Mouse (Mus musculus) lung, embryonic 15.5 days (tissue): ENCODE data around the gene Hlcs. TPM values are rescaled to one million over a fixed set of nuclear protein-coding genes. Genes with fewer than 3 reads are reported as not detected.

Experiments
- ATAC-seq: fragments of 200-750 bp; cut with Nextera tagmentation; 2 replicates; pipeline ENCODE4 v1.8.0; 2017; ENCODE audit warnings: moderate number of reproducible peaks, borderline replicate concordance; ENCODE audit not compliant: low FRiP score, low TSS enrichment; ENCODE audit errors: extremely low read depth
- H3K27ac ChIP-seq: fragments of 300-500 bp; sonication (generic); 2 replicates; pipeline ENCODE4 v1.5.1; 2015; ENCODE audit warnings: moderate library complexity, mild to moderate bottlenecking, inconsistent platforms
- H3K27me3 ChIP-seq: fragments of 300-500 bp; sonication (generic); 2 replicates; pipeline ENCODE4 v1.6.1; 2015; ENCODE audit warnings: inconsistent platforms
- H3K36me3 ChIP-seq: fragments of 300-500 bp; sonication (generic); 2 replicates; pipeline ENCODE4 v1.6.1; 2015; ENCODE audit warnings: inconsistent platforms
- H3K4me1 ChIP-seq: fragments of 300-500 bp; sonication (generic); 2 replicates; pipeline ENCODE4 v1.6.1; 2015; ENCODE audit warnings: inconsistent platforms
- H3K4me2 ChIP-seq: fragments of 300-500 bp; sonication (generic); 2 replicates; pipeline ENCODE4 v1.6.1; 2015; ENCODE audit warnings: inconsistent platforms, mild to moderate bottlenecking, moderate library complexity
- H3K4me3 ChIP-seq: fragments of 300-500 bp; sonication (generic); 2 replicates; pipeline ENCODE4 v1.5.1; 2015; ENCODE audit warnings: mild to moderate bottlenecking, inconsistent platforms
- H3K9ac ChIP-seq: fragments of 300-500 bp; sonication (generic); 2 replicates; pipeline ENCODE4 v1.6.1; 2015; ENCODE audit warnings: inconsistent platforms
- H3K9me3 ChIP-seq: fragments of 300-500 bp; sonication (generic); 2 replicates; pipeline ENCODE4 v1.6.1; 2016; ENCODE audit warnings: inconsistent platforms
- WGBS: fragments of 180-500 bp; shearing (Covaris S2); methylation state at CpG from one replicate; pipeline ENCODE4 v1.1.7; 2015; 5-methylcytosine and 5-hydroxymethylcytosine counted together
- polyA plus RNA-seq: library from polyadenylated mRNA; unstranded; fragments of >200 nt; fragmentation: Nextera tagmentation; extraction: Ambion mirVana; gene quantifications from 2 replicates; pipeline ENCODE4 v1.2.1, GENCODE M21; 2015

Gene Hlcs
- polyA plus RNA-seq, 1 experiment from 2014 or later: 9.1 TPM

DNA sequence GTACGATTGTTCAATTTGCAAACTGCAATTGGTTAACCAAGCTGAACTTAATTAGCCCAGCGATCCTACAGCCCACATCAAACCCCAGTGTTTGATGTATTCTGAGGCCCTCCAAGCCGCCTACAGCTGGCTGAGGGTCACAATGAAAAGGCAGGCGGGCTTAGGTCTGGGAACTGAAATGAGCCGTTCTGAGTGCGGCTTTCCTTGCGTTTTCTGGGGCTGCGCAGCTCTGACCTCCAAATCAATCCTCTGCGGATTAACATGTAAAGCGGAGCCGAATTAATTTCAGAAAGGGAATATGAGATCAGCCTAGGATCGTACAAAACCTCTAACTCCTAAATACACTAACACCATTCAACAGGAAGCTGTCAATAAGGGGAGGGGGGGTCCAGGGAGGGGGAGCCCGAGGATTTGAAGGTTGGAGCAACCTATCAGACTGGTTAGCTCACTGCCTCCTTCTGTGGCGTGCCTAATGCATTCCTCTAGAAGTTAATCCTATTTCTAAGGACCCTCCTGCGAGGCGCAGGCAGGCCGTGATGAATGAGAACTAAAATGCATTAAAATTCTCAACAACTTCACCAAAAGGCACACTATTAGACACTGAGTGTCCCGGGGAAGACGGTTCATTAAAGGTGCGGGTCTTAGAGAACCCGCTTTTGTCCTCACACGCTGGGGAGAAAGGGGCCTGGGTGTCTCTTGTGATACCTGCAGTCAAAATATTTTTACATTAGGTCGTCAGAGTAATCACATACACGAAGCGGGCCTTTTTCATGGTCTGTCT, 133.8 kb downstream of the Hlcs start:
- Histone ChIP-seq H3K9ac (no peak overlapping the region), H3K4me2 (no peak overlapping the region), H3K27me3 (peaks cover 22% of the 10 kb centered on the region; the same call in 1 of the 2 replicates), H3K36me3 (no peaks in the 10 kb centered on the region), H3K4me3 (no peak overlapping the region), H3K4me1 (no peaks in the 10 kb centered on the region), H3K9me3 (no peaks in the 10 kb centered on the region), H3K27ac (no peak overlapping the region)
- 40% methylated on average over 25 of the region's 25 CpGs for WGBS
- ATAC-seq: no peak

DNA sequence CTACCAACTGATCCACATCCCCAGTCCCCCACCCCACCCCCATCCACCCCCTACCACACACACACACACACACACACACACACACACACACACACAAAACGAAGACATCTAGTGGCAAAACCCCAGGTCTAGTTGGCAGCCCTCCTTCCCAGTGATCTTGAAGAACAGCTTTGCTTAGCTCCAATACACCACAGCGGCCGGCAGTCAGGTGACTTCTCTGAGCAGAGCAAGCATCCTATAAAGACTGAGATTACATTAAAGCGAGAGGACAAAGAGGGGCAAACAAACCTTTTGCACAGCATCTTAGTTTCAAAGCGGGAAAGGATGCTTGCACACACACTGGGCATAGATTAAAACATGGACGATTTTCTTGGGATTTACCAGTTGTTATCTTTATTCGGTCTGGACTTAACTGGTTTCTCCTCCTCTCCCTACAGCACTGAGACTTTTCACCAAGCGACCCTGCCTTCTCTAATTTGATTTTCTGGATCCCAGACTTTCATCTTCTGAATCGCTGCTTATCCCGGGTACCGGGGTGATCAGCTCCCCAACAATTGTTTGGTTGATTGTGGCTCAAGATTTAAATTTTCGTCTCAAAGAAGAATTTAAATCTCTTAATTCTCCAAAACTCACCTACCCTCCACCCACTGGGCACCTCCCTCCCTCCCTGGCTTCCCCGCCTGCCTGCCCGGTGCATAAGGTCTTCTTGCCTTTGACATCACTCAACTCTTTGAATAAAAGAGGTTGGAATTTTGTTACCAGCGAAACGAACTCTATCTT, 134.7 kb downstream of the Hlcs start:
- Histone ChIP-seq H3K9ac (no peak overlapping the region), H3K4me3 (no peak overlapping the region), H3K36me3 (no peaks in the 10 kb centered on the region), H3K27ac (no peak overlapping the region), H3K27me3 (peaks cover 22% of the 10 kb centered on the region; the same call in 1 of the 2 replicates), H3K4me2 (no peak overlapping the region), H3K9me3 (no peaks in the 10 kb centered on the region), H3K4me1 (no peaks in the 10 kb centered on the region)
- 74% methylated on average over 16 of the region's 16 CpGs for WGBS
- ATAC-seq: no peak

DNA sequence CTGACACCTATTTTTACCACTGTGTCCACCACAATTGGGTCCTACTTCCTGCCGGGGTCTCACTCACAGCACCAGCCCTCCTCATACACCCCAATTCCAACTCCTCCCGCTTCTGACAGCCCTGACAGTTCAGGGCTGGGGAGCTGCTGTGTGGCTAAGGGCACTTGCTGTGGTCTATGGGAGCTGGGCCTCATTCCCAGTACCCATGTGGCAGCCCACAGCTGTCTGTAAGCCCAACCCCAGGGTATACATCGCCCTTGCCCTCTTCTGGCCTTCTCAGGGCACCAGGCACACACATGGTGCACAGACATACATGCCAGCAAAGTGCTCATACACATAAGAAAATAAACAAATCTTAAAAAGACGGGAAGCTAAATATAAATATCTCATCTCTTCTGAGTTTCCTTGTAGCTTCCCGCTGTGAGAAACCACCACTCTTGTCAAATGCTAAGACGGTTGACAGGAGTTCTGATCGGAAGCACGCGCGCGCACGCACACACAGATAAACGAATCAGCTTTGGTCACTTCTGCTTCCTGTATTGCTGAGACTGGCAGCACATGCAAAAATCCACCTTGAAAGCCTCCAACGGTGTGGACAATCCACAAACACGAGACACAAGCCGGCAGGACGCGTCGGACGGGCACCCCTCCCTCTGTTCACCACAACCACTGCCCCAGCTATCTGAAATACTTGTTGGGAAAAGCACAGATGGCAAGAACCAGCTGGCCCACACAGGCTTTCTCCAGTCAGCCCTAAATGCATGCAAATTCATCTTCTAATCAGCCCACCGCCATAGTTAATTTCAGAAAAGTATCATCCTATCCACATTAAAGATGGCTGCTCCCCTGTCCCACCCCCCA, 136.1 kb downstream of the Hlcs start:
- no peak overlapping the region for H3K4me2 ChIP-seq
- H3K9ac ChIP-seq: no peak overlapping the region
- H3K4me3 ChIP-seq: no peak overlapping the region
- H3K27me3 ChIP-seq: peaks cover 22% of the 10 kb centered on the region; the same call in 1 of the 2 replicates
- no peak overlapping the region for H3K27ac ChIP-seq
- WGBS: 59% methylated on average over 21 of the region's 21 CpGs
- no peak for ATAC-seq
- H3K4me1 ChIP-seq: no peaks in the 10 kb centered on the region
- no peaks in the 10 kb centered on the region for H3K36me3 ChIP-seq
- no peaks in the 10 kb centered on the region for H3K9me3 ChIP-seq

DNA sequence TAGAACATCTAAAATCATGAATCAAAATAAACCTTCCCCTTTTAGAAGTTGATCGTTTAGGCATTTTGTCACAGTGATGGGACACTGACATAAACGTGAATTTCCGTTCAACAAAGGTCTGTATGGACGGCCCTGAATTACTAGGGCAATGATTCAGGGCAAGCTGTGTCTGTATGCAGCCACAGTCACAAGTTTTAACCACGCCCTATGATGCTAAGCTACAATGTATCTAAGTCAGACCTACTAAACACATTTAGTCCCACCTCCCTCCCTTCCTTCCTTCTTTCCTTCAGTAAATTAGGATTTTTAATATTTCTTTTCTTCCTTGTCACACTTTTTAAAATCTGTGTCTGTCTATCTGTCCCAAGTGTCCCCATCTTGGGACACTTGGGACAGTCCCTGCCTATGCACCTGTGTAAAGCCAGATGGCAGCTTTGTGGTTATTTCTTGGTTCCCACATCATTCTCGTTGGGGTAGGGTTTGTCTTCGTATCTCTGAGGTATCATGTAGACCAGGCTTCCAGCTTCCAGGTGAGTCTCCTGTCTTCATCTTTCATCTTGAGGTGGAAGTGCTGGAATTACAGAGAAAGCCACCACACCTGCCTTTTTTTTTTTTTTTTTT, 137.9 kb downstream of the Hlcs start:
- no peak overlapping the region for H3K4me2 ChIP-seq
- ATAC-seq: no peak
- no peaks in the 10 kb centered on the region for H3K9me3 ChIP-seq
- no peak overlapping the region for H3K27ac ChIP-seq
- no peak overlapping the region for H3K4me3 ChIP-seq
- WGBS: 70% methylated on average over 7 of the region's 7 CpGs
- no peak overlapping the region for H3K9ac ChIP-seq
- peaks cover 20% of the 10 kb centered on the region; the same call in 1 of the 2 replicates for H3K27me3 ChIP-seq
- H3K4me1 ChIP-seq: no peaks in the 10 kb centered on the region
- H3K36me3 ChIP-seq: no peaks in the 10 kb centered on the region

DNA sequence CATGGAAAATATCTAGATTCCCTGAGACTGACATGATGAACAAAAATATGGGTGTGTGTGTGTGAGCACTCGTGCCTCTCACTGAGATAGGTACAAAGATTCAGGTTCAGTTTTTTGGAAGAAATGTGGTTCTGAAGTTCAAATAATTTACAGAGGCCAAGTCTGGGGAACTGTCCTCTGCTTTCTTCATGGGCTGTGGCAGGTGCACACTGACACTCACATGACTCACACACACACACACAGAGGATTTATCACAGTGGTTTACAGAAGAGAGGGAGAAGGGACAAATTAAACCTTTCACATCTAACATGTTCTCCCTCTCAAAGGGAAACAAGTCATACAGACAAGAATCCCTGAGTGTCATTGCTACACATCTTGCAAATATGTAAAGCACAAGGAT, 140.0 kb downstream of the Hlcs start:
- 67% methylated on average over 1 of the region's 1 CpGs for WGBS
- H3K4me3 ChIP-seq: no peak overlapping the region
- ATAC-seq: no peak

DNA sequence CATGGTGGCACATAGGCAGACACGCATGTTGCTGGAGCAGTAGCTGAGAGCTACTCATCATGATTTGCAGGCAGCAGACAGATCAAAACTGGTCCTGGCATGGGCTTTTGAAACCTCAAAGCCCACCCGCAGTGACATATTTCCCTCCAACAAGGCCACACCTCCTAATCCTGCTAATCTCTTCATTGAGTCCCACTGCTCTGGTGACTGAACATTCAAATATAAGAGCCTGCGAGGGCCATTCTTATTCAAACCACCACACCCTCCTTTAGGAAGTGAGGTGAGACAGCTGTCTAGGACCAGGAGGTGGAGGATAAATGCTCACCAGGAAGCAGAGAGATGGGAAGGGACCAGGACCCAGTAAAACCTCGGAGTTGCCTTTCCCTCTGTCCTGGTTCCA, 143.2 kb downstream of the Hlcs start:
- H3K4me1 ChIP-seq: no peaks in the 10 kb centered on the region
- no peaks in the 10 kb centered on the region for H3K27me3 ChIP-seq
- ATAC-seq: no peak
- no peaks in the 10 kb centered on the region for H3K36me3 ChIP-seq
- H3K9ac ChIP-seq: no peak overlapping the region
- 56% methylated on average over 4 of the region's 4 CpGs for WGBS
- no peaks in the 10 kb centered on the region for H3K9me3 ChIP-seq
- H3K4me3 ChIP-seq: no peak overlapping the region
- no peak overlapping the region for H3K27ac ChIP-seq
- no peak overlapping the region for H3K4me2 ChIP-seq

More for the DNA sequence above, 140.0 kb downstream of the Hlcs start:
- no peaks in the 10 kb centered on the region for H3K9me3 ChIP-seq
- H3K27ac ChIP-seq: no peak overlapping the region
- H3K36me3 ChIP-seq: no peaks in the 10 kb centered on the region
- no peaks in the 10 kb centered on the region for H3K4me1 ChIP-seq
- no peak overlapping the region for H3K9ac ChIP-seq
- H3K27me3 ChIP-seq: no peaks in the 10 kb centered on the region
- no peak overlapping the region for H3K4me2 ChIP-seq

DNA sequence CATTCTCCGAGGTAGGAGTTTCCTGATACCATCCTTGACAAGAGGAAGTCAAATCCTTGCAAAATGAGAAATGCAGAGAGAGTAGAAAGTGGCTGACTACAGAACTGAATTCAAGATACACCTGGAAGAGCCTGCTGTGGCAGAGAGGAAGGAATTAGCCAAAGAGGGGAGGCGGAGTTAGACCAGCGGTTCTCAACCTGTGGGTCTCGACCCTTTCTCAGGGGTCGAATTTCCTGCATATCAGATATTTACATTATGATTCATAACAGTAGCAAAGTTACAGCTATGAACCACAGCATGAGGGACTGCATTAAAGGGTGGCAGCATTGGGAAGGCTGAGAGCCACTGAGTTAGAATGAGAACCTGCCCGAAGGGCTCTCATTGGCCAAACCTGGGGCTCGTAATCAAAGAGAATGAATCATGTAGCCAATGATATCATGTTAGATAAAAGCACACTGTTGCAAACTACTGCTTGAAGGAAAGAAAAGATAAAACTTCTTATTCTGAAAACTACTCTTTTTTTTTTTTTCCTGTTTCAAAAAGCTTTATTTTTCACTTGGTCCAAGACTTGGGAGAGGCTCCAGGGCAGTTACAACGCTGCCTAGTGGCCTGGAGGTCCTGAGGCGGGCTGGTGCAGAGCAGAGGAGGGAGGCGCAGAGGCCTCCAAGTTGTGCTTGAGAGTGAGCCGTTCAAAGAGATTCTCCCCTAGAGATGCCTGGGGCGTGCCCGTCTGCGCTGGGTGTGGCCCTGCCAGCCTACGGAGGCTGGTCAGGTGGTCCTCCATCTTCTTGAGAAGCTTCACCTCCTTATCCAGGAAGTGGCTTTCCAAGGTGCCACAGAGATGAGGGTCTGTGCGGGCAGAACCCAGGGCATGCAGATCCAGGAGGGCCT, 144.5 kb downstream of the Hlcs start:
- ATAC-seq: no peak
- Histone ChIP-seq H3K9me3 (no peaks in the 10 kb centered on the region), H3K27me3 (no peaks in the 10 kb centered on the region), H3K4me1 (no peaks in the 10 kb centered on the region), H3K27ac (no peak overlapping the region), H3K4me2 (no peak overlapping the region), H3K4me3 (no peak overlapping the region), H3K9ac (no peak overlapping the region), H3K36me3 (no peaks in the 10 kb centered on the region)
- WGBS: 73% methylated on average over 16 of the region's 16 CpGs

DNA sequence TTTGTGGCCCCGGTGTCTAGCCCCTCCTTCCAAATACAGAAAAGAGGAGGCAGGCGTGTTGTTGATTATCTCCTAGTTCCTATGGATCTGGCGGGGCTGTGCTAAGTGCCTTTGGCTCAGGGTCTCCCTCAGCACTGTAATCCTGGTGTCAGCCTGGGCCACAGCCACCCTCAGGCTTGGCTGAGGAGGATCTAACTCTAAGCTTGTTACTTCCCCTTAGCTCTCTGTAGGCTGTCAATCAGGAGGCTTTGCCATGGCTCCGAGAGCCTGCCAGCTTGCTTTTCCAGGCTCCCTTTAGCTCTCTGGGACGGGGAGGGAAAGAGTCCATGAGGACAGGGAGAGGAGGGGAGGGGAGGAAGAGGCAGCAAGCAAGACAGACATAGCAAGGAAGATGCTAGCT, 148.4 kb downstream of the Hlcs start:
- Histone ChIP-seq H3K27me3 (no peaks in the 10 kb centered on the region), H3K27ac (no peak overlapping the region), H3K4me2 (no peak overlapping the region), H3K9me3 (no peaks in the 10 kb centered on the region), H3K9ac (no peak overlapping the region), H3K36me3 (no peaks in the 10 kb centered on the region), H3K4me1 (no peaks in the 10 kb centered on the region), H3K4me3 (no peak overlapping the region)
- ATAC-seq: no peak
- WGBS: 24% methylated on average over 5 of the region's 5 CpGs

DNA sequence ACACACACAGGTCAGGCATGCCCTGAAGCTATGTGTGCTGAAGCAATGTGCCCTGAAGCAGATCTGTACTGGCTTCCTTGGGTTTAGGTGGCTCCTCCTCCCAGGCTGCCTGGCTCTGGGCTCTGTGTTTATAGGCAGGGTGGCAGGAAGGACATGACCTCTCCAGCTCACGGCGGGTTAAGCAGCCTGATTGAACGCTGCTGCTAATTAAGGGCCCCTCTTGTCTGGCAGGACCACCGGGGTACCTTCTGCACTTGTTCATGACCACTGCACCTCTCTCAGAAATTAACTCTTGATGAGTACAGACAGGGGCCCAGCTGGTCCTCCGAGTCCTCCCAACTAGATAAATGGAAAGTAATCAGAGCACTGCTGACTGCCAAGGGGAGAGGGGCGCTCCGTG, 149.1 kb downstream of the Hlcs start:
- no peaks in the 10 kb centered on the region for H3K27me3 ChIP-seq
- 14% methylated on average over 7 of the region's 7 CpGs for WGBS
- no peaks in the 10 kb centered on the region for H3K4me1 ChIP-seq
- H3K9me3 ChIP-seq: no peaks in the 10 kb centered on the region
- H3K4me3 ChIP-seq: no peak overlapping the region
- no peaks in the 10 kb centered on the region for H3K36me3 ChIP-seq
- H3K4me2 ChIP-seq: no peak overlapping the region
- no peak for ATAC-seq
- no peak overlapping the region for H3K27ac ChIP-seq
- no peak overlapping the region for H3K9ac ChIP-seq

DNA sequence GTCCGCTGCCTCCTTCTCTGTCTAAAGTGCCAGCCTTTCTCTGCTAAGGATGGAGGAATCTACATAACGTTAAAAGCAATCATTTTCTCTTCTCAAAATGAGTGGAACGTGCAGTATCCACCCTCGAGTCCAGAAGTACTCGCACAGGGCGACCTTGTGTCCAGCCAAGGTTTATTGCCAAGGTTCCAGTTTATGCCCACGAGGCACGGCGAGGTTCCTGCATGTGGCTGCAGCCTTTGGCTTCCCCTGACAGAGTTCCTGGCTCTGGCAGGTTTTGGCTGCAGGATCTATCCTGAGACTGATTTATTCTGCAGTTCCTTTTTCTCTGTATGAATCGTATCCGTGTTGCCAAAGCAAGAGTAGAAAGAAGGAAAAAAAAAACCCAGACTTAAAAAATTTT, 150.3 kb downstream of the Hlcs start:
- no peaks in the 10 kb centered on the region for H3K4me1 ChIP-seq
- H3K27ac ChIP-seq: no peak overlapping the region
- no peak overlapping the region for H3K9ac ChIP-seq
- H3K9me3 ChIP-seq: no peaks in the 10 kb centered on the region
- no peaks in the 10 kb centered on the region for H3K27me3 ChIP-seq
- ATAC-seq: no peak
- no peak overlapping the region for H3K4me3 ChIP-seq
- WGBS: 79% methylated on average over 11 of the region's 11 CpGs
- no peaks in the 10 kb centered on the region for H3K36me3 ChIP-seq
- no peak overlapping the region for H3K4me2 ChIP-seq

DNA sequence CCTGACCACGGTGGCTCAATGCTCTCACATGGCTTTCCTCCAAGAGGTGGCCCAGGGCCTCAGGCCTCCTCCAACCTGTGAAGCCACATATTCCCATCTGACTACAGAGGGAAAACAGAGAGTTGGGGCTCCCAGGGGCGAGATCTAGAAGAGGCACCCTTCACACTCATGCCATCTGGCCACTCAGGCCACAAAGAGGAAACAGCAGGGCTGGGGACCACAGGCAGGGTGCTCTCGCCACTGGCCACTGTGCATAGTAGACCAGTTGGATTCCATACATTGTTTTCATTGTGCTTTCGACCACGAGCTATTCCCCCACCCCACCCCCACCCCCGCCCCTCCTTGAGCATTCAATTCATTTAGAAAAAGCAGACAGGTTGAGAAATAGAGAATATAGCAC, 151.4 kb downstream of the Hlcs start:
- ATAC-seq: no peak
- 50% methylated on average over 6 of the region's 6 CpGs for WGBS

More for the DNA sequence above, 151.4 kb downstream of the Hlcs start:
- no peak overlapping the region for H3K4me3 ChIP-seq
- H3K9me3 ChIP-seq: no peaks in the 10 kb centered on the region
- no peak overlapping the region for H3K9ac ChIP-seq
- H3K36me3 ChIP-seq: no peaks in the 10 kb centered on the region
- no peak overlapping the region for H3K4me2 ChIP-seq
- H3K27ac ChIP-seq: no peak overlapping the region
- no peaks in the 10 kb centered on the region for H3K27me3 ChIP-seq
- no peaks in the 10 kb centered on the region for H3K4me1 ChIP-seq
